Mouse (Mus musculus): ENCODE data around the gene Isyna1.

Isyna1 gene

DNA sequence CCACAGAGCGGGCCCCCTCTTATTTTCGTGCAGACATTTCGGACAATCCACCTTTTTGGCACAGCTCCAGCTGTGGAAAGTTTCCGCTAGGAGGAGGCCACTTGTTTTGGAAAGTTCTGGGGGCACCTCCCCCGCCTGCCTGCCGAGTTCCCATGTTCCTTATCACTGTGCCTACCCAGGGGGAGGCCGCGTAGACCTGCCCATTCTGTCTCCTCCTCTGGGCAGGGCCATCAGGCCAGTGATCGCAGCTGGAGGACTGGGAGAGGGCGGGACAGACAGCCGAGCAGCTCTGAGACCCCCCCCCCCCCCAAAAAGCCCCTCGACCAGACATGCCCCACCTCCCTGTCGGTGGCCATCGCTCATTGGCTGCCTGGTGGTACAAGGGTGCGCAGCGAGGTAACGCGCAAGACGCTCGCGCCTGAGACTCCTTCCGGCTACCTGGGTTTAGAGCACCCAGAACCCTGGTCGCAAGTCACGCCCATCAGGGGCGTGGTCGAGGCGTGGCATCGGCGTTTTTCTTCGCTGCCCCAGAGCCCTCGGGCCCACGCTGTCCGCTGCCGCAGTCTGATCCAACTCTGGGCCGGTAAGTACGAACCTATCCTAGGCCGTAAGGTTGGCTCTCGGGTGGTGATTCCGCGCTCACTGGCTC lies at the start of gene Isyna1:
Gene Isyna1 (plus strand): TSS at position 413 of the 649 bp plus-strand sequence.
- DNase-seq (ENCODE audit: low spot score), result peak; percentile 95

DNA sequence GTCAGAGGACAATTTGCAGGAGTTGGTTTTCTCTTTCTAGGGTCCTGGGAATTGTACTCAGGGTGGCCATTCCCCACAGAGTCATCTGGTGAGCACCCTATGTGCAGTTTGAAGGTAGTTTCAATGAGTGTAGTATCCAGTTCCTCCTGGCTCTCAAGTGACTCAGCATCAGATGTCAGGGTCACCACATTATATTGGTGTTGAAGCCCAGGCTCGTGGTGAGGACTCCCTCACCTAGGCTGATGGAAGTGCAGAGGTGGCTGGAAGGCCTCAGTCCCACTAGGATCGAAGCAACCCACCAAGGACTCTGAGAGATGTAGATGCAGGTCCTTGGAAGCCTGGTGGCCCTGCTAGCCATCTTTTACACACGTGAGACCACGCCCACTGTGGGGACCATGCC lies 47.8 kb upstream of the Isyna1 start:
- DNase-seq (ENCODE audit: low spot score), result no peak

DNA sequence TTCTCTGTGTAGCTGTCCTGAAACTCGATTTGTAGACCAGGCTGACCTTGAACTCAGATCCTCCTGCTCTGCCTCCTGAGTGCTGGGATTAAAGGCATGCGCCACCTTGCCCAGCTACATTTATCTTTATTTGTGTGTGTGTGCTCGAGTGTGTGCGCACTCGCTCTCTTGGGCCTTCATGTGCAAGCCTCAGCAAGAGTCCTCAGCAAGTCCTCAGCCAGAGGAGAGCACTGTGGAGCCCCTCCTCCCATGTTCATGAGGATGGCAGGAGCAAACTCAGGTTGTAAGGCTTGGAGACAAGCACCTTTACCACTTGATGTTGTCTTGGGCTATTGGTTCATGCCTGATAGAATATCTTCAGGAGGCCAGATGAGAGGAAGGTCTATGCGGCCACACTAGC lies 46.4 kb upstream of the Isyna1 start:
- no peak for DNase-seq (ENCODE audit: low spot score)

DNA sequence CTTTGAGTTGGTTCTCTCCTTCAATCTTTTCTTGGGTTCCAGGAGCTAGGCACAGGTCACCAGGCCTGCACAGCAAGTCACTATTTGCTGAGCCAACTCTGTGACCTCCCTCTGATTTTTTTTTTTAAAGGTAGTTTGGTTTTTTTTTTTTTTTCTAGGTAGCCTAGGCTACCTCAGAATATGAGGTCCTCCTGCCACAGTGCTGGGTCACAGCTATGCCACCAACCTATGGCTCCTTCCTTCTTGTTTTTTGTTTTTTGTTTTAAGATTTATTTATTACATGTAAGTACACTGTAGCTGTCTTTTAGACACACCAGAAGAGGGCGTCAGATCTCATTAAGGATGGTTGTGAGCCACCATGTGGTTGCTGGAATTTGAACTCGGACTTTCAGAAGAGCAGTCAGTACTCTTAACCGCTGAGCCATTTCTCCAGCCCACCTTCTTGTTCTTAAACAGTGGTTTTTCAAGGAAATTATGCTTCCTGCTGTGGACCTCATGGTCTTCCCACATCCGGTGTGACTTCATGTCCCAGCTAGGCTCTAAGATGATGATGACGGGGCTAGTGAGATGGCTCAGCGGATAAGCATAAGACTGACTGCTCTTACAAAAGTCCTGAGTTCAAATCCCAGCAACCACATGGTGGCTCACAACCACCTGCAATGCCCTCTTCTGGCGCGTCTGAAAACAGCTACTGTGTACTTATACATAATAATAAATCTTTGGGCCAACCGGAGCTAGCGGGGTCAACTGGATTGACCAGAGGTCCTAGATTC lies 44.6 kb upstream of the Isyna1 start:
- no peak for DNase-seq (ENCODE audit: low spot score)

DNA sequence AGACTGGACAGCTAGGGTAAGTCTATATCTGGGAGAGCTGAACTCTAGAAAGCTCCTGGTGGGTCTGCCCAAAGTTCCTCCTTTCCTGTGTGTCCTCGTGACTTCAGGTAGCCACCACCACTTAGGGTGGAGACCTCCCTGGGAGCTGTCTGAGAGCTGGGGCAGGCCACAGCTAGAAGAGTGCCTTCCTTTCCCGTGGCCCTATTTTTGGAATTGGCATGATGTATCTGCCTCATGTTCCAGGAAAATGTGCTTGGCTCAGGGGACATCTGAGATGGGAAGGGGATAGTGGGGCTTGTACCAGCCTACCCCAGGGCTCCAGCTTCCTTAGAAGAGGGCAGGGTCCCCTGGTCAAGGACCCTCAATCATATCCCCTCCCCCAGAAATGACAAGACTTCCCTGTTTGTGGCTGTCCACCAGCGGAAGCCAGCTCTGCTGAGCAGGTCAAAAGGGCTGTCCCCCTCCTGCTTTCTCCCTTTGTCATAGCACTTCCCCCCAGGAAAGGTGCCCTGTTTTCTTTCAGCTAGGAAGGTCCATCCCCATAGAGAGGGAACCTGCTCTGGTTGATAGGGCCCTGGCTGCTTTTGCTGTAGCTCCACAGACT lies 42.5 kb upstream of the Isyna1 start:
- DNase-seq (ENCODE audit: low spot score), result no peak

DNA sequence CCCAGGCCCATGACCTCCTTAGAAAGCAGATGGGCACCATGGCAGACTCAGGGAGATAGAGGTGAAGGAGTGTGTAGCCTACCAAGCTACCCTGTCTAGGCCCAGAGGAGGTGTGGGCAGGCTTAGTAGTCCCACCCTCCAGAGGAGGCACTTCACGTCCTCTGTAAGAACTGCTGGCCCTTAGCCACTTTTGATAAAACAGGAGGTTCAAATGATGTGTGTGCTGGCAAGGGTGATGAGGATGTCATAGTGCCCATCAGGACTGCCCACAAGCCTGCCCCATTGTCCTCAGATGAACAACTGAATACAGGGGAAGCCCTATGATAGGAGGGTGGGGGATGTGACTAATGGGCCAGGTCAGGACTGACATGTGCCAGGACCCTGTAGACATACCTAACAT lies 41.3 kb upstream of the Isyna1 start:
- no peak for DNase-seq (ENCODE audit: low spot score)

DNA sequence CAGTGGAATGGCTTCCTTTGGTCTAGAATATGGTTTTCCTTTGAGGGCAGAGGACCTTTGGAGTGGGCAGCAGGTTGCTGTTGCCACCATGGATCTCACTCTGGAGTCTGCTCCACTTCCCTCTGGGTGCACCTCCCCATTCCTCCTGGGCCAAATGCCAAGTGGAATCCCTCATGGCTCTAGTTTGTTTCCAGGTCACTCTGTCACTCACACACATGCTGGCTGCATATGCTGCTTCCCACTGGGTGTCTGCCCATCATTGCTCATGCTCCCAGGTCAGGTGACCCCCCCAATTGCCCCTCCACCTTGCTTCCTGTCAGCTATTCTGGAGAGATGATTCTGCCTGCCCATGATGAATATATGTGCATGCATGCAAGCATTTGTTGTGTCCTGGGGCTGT lies 40.4 kb upstream of the Isyna1 start:
- DNase-seq (ENCODE audit: low spot score), result peak; percentile 82

DNA sequence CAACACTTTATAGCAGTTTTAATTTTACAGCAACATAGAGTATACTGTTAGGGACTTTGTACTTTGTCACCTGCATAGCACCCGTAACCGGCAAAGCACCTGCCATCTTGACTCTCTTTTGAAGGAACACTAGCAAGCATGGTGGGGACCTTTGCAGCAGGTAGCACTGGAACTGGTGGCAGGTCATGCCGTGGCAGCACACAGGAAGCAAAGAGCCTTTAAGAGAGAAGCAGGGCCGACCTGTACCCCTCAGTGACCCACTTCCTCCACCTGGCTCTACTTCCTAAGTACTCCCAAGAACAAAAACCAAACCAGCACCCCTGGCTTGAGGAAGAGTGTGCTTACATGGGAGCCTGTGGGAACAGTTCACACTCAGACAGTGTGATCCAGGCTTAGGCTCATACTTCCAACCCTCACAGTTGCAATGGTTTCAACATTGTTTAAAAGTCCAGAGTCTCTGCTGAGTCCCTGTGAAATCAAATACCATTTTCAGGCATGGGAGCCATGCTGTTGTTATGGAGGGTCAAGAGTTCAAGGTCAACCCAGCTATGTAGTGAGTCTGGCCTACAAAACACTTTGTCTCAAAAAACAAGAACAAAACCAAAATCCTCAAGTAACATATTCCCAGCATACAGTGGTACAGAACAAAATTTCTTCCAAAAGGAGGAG lies 39.0 kb upstream of the Isyna1 start:
- no peak for DNase-seq (ENCODE audit: low spot score)

DNA sequence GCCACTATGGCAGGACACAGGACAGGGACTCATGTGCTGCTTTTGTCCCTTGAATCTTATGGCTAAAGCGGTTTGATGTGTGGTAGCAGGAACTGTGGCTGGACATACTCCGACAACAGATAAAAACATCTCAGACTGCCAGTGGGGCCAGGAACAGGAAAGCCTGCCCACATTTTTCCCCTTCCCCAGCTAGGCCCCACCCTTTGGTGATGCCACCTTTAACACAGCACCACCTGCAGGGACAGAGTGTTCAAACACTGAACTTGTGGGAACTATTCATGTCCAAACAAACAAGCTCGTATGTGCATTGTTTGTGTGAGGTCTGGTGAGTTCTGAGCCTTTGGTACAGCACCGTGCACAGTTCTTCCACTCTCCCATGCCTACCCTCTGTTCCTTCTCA lies 35.8 kb upstream of the Isyna1 start:
- DNase-seq (ENCODE audit: low spot score), result no peak

DNA sequence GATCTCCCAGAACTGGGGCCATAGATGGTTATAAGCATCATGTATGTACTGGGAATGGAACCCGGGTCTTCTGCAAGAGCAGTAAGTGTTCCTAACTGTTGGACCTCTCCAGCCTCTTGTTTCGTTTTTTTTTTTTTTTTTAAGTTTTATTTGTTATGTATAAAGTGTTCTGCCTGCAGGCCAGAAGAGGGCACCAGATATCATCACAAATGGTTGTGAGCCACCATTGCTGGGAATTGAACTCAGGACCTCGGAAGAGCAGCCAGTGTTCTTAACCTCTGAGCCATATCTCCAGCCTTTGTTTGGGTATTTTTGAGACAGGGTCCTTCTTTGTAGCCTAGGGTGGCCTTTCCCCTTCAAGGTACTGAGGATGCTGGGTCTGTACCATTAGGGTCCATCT lies 35.2 kb upstream of the Isyna1 start:
- DNase-seq (ENCODE audit: low spot score), result no peak

DNA sequence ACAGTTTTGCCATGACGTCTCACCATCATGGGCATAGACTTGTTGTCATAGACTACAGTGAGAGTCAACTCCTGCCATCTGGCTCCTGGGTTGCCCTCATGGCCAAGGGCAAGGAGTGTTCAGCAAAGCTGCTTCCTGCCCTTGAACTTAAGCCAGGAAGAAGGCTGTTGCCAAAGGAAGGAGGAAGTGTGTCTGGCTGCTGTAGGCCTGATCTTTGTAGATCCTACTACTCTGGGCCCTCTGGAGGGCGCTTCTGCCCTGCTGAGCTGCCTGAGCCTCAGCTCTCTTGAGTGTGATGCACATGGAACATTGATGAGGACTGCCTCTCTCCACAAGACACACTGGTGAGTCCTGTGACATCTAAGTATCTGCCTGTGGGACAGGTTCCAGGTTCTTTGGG lies 34.1 kb upstream of the Isyna1 start:
- peak; percentile 56 for DNase-seq (ENCODE audit: low spot score)

DNA sequence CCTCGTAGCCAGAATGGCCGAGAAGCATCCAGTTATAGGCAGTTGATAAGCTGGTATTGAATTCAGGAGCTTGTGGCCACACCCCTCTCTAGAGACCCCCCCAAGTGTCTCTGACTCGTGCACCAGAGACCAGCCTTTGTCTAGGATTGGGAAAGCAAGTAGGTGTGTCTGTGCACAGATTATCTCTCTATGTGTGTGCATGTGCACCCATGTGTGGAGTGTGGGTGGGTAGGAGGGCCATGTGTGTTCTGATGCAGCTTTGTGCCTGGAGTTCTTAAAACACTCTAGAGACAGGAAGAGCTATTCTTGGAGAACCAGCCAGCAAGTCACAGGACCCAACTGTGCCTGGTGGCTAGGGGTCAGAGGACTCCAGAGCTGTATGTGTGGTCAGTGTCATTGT lies 33.6 kb upstream of the Isyna1 start:
- no peak for DNase-seq (ENCODE audit: low spot score)

DNA sequence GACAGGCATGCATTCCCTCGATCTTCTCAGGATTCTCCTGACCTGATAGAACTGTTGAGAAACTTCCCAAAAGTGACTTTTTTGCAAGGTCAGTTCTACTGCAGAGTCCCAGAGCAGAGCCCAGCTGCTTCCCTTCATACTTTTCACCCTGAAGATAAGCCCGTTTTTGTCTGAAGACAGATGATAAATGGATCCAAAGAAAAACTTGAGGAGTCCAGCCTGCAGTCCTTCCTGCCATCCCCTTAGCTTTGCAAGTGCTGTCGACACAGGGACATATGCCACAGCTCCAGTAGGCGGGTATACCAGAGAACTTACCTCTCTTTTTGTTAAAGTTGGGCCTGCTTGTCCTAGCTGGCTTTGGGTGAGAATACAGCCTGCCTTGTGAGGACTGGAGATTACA lies 32.8 kb upstream of the Isyna1 start:
- no peak for DNase-seq (ENCODE audit: low spot score)

DNA sequence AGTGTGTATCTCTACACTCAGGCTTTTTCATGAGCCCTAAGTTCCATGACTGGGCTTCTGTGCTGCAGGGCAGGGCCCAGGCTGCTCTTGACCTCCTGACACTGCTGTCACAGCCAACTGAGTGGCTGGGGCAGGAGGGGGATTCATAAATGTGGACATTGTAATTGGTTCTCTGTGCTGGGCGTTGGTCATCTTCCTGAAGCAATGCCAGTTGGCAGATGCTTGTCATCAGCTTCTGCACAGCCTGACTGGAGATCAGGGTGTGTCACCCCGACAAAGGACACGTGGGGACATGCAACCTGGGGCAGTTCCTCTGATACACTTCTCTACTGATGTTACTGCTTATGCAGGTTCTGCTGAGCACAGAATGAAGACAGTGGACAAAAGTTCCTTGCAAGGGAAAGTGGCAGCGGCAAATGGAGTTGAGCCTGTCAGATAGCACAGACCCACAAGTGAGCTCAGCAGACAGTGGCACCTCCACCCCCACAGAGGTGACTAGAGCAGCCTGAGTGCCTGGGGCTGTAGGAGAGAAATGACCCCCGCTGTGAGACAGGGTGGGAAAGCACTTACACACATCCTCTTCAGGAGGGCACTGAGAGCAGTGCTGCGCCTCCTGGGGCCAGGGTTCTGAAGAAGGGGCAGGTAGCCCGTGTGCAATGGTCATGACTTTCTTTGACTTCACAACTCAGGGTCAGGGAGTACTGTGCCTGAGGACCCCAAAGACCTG lies 32.2 kb upstream of the Isyna1 start:
- DNase-seq (ENCODE audit: low spot score), result peak; percentile 47

DNA sequence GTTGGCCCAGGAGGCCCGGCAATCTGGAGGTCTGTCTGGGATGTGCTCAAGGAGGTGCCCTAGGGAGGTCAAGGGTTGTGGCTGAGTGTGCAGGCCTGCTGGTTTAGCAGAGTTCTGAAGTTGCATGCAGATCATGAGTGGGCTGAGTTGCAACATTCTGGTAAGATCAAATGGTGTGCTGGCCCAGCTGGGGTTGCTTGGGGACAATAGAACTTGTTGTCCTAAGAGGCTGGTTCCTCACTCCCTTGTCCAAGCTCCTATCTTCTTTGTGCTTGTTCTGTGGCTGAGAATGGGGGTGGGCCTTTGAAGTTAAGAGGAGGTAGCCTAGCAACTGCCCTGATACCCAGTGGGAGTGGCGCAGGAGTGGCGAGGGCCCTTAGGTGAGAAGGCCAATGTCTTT lies 31.4 kb upstream of the Isyna1 start:
- DNase-seq (ENCODE audit: low spot score), result no peak

DNA sequence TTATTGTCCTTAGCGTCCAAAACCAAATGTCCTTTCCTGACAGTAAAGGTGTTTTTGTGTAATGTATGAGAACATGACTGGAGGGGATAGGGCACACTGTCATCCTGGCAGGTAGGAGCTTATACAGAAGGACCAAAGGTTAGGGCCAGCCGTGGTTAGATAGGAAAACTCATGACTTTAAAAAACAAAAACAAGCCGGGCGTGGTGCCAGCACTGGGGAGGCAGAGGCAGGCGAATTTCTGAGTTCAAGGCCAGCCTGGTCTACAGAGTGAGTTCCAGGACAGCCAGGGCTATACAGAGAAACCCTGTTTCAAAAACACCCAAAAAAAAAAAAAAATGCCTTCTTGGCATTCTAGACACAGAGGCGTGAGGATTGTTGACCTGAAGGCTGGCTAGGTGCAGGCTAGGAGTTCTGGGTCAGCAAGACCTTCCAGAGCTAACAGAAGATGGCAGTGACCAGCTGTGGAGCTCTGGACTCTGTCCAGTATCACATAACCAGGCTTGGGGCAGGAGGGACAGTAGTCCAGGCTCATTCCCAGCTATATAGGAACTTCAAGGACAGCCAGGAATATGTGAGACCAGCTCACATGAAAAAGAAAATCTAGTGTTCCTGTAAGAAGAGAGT lies 30.3 kb upstream of the Isyna1 start:
- DNase-seq (ENCODE audit: low spot score), result no peak

DNA sequence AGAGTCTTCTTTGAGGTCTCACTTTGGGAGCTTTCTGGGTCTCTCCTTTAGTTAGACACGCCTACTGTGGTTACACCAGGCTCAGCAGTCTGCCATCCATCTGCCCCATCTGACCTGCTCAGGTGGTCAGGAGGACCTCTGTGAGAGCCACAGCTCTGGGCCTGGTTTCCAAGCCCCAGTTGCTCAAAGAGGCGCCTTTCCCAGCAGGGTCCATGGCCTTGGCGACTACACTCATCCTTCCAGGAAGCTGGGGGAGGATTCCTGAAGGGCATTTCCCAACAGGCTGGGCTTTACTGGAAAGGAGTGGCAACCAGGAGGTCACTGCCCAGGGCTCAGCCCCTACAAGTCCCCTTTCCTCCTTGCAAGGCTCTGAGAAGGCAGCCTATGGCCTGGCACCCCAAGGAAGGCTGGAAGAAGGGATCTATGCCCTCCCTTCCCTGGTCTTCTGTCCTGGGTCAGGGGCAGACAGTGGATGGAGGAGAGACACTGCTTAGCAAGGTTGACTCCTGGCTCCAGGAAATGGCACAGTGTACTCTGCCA lies 29.4 kb upstream of the Isyna1 start:
- DNase-seq (ENCODE audit: low spot score), result no peak

DNA sequence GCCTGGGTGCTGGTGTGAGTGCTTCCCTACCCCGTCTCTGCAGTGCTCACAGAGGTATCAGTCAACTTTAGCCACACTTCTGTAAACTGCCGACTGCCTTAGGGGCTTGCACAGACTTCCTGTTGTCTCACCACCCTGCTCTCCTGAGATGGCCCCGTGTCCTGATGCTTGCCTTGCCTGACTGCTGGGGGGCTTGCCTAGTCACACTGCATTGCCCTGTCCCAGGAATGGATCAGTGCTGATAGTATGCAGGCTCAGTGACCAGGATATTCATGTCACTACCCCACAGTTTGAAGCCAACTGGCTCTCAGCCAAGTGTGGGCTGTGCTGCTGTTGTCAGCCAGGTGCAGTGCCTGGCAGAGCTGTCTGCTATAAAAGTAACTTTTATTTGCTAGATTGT lies 28.6 kb upstream of the Isyna1 start:
- DNase-seq (ENCODE audit: low spot score), result peak; percentile 57

DNA sequence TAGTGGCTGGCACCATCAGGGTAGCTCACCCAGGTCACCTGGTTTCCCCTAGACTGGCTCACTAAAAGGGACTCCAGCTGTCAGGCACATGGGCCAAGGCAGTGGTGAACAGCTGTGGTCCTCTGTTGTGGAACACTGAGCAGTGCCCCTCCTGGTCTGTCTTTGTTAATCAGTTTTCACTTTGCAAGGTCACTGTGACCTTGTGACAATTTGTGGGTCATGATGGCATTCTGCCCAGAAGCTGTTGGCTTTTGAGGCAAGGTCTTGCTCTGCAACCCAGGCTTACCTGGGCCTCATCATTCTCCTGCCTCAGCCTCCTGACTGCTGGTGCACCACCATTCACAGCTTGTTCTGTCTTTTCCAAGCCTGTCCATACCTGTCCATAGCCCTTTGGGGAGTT lies 23.8 kb upstream of the Isyna1 start:
- no peak for DNase-seq (ENCODE audit: low spot score)

DNA sequence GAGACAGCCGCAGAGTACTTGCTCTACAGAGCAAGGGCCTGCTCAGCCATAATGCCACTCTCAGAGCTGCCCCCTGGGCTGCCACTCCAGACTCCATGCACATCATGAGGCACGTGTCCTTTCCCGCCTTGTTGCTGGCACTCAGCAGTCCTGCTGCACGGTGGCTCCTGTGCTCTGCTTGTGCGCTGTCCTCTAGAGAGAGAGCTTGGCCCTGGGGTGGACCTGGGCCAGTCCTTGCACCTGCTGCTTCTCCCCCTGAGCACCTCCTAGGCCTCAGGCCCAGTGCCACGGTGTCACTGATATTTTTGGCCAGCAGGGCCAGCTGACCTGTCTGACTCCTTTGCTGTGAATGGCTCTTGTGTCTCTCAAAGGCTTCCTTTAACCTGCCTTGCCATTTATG lies 23.2 kb upstream of the Isyna1 start:
- DNase-seq (ENCODE audit: low spot score), result no peak

DNA sequence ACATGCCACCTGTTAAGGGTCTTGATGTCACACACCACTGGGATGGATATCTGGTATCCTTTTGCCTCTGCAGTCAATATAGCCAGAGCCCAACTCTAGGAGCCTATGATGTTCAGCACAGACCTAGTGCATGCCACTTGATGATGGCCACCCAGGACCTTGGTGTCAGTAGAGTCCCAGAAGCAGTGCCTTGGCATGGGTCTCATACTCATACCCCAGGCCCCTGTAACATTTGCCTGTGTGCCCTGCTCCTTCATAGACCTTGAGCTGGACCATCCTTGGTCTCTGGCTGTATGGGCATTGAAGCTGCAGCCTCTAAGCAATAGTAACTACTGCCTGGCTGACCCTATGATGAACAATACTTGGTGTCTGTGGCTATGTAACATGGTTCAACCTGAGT lies 19.9 kb upstream of the Isyna1 start:
- DNase-seq (ENCODE audit: low spot score), result no peak

DNA sequence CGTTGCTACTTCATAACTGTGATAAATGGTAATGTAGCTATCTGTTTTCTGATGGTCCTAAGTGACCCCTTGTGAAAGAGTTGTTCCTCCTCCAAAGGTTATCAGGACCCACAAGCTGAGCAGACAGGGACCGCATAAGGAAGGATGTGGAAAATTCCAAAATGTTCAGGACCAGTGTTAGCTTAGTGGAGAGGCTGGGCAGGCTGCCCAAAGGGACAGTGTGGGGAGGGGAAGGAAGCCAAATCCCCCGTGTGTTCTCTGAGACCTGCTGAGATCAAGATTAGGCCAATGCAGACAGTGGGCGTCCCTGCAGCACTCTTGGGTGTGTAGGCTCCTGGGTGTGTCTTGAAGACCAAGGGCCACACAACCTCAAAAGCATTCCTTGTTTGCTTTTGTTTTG lies 19.3 kb upstream of the Isyna1 start:
- no peak for DNase-seq (ENCODE audit: low spot score)

Data from MN1 (cell line).